Mouse (Mus musculus): Measurements from ENCODE around the gene Fcgrt.

Gene Fcgrt

GRCm38 (mm10) chr7:45083300-45083890 is 20.3 kb downstream of the Fcgrt start:
- no peak for DNase-seq (ENCODE audit: low read depth, low spot score)

DNA sequence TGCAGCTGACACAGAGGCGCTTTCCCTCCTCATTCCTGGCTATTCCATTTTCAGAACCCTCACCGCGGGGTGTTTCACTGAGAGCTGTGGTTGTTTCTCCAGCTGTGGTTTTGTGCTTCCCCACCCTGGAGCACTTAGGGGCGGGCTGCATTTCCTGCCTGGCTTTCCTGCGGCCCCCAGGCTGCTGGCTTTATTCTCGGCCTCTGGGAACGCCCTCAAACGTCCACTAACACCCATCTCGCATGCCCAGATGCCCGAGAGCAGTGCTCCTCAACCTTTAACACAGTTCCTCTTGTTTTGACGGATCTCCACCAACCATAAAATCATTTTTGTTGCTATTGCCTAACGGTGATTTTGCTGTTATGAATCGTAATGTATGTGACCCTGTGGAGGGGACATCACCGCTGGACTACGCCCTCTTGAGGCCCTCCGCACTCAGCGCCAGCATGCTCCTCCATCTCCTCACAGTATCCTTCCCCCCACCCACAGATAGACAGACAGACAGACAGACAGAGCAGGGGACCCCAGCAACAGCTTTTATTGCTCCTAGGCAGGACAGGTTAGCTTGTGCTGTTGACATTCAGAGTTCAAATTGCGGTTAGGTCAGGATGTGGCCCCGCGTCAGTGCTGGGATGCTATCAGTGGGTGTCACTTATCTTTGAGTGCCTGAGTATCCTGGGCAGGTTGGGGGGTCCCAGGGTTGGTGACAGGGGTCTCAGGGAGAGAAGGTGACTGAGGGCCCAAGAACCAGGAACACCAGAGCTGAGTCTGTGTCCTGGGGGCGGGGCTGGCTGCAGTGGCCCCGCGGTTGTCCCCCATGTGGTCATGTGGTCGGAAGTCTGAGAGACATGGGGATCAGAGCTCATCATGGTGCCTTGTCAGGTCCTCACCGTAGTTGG is 21.0 kb downstream of the Fcgrt start:
- DNase-seq (ENCODE audit: low read depth, low spot score), result no peak

DNA sequence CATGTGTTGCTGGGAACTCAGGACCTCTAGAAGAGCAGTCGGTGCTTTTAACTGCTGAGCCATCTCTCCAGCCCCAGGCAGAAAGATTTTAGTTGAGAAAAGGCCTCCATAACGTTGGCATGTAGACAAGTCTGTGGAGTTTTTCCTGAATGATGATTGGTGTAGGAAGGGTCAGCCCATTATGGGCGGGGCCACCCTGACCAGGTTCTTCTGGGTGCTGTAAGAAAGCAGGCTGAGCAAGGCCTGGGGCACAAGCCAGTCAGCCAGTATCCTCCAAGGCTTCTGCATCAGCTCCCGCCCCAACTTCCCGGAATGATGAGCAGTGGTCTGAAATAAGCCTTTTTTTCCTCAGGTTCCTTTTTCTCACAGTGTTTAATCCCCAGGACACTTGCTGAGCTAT is 22.6 kb downstream of the Fcgrt start:
- no peak for DNase-seq (ENCODE audit: low read depth, low spot score)

DNA sequence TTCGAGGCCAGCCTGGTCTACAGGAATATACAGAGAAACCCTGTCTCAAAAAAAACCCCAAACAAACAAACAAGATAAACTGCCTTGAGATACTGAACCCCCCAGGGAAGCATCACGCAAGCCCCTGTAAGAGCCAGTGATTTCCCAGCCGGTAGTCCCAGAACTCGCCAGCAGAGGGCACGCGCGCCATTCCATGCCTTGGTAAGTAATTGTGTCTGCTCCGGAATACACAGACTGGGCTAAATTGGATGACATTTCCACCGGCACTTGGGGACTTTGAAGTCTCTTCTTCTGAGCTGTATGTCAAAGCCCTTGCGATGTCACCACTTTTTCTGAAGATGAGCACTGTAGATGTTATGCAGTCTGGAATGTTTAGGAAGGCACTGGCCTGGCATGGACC is 23.8 kb downstream of the Fcgrt start:
- DNase-seq (ENCODE audit: low read depth, low spot score), result peak; percentile 86

- DNase-seq (ENCODE audit: low read depth, low spot score), result peak; percentile 71
Observed at GRCm38 (mm10) chr7:45078513-45078912, 25.1 kb downstream of the Fcgrt start.

- no peak for DNase-seq (ENCODE audit: low read depth, low spot score)
Observed at GRCm38 (mm10) chr7:45077829-45078228, 25.8 kb downstream of the Fcgrt start.

DNA sequence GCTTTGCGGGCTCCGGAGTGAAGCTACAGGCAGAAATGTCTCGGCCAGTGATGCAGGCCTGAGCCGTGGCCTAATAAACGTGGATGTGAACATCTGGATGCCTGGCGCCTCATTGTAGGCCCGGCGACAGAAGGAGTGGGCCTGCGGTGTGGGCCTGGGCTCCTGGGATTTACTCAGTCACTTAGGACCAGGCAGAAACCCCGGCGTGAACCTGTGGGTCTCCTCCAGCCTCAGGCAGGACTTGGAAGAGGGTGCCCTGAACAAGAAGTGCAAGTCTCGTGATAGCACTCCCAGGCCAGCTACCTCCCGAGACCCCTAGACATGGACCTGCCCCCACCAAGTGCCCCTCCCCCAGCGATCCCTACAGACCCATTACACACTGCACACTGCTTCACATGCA is 26.3 kb downstream of the Fcgrt start:
- DNase-seq (ENCODE audit: low read depth, low spot score), result no peak

DNA sequence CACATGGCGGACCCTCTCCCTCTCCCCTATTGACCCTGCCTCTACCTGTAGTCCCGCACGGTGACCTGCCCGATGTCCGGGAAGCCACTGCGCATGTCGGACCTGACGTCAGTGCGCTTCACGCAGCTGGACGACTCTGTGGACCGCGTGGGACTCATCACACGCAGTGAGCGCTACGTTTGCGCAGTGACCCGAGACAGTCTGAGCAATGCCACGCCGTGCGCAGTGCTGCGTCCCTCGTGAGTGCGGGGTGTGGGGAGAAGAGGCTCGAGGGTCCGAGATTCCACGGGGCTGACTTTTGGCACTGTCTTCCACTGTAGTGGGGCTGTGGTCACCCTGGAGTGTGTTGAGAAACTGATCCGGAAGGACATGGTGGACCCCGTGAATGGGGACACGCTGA is 27.1 kb downstream of the Fcgrt start:
- no peak for DNase-seq (ENCODE audit: low read depth, low spot score)

DNA sequence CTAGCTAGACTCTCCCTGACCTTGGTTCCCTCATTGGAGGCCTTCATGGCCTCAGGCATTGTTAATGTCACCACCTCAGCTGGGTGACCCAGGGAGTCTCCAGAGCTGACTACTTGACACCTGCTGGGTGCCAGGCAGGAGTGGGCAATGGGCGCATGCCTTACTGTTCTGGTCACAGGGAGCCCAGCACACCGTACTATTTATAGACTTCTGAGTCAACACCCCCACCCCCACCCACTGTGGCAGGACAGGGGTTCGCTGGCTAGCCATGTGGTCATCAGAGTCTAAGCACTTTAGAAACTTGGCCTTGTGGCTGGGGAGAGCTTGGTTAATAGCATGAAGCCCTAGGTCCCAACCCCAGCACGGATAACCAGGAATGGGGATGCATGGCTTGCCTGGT is 28.2 kb downstream of the Fcgrt start:
- DNase-seq (ENCODE audit: low read depth, low spot score), result no peak

- no peak for DNase-seq (ENCODE audit: low read depth, low spot score)
Observed at GRCm38 (mm10) chr7:45073949-45074348, 29.7 kb downstream of the Fcgrt start.

DNA sequence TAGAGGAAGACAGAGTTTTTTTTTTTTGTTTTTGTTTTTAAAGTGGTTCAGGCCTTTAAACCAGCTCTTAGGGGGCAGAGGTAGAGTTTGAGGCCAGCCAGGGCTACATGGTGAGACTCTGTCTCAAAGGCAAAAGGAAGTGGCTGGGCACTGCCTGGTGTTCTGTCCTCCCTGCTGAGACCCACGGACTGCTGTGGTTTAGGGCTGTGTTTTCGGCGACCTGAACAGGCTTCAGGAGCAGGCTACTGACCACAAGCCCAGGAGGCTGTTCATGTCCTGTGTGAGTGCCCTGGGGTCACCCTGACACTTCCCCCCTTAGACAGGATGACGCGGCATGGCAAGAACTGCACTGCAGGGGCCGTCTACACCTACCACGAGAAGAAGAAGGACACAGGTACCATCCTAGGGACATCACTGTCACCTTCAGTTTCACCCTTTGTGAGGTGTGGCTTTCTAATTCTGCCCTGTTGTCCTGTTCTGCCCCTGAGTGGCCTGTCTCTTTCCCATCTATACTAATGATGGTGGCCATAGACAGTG is 30.4 kb downstream of the Fcgrt start:
- DNase-seq (ENCODE audit: low read depth, low spot score), result no peak

DNA sequence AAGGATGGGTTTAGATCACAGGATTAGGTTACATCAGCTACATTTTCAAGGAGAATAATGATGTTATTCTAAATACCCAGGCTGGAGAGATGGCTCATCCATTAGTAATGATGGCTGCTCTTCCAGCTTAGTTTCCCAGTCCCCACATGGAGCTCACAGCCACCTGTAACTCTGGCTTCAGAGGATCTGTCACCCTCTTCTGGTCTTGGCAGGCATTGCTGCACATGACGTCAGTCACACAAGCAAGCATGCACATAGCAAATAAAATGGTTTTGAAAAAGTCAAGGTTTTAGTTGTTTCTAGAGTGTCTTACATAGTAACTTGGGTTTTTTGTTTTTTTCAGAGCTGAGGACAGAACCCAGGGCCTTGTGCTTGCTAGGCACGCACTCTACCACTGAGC is 31.4 kb downstream of the Fcgrt start:
- no peak for DNase-seq (ENCODE audit: low read depth, low spot score)

DNA sequence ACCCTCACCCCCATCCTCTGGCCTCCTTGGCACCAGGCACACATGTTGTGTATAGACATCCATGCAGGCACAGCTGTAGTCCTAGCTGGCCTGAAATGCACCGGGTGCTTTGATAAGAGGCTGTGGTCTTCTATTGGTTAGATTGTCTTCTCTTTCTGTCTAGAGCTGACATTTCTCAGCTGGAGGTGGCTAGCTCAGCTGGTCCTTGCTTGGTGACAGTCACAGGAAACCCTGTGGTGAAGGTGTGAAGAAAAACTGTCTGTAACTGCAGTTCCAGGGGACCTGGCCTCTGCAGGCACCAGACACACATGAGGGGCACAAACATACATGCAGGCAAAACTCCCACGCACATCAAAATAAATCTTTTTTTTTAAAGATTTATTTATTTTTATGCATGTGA is 34.0 kb downstream of the Fcgrt start:
- no peak for DNase-seq (ENCODE audit: low read depth, low spot score)

GRCm38 (mm10) chr7:45068000-45068318 is 35.7 kb downstream of the Fcgrt start:
- DNase-seq (ENCODE audit: low read depth, low spot score), result peak; percentile 68

GRCm38 (mm10) chr7:45067190-45067999 is 36.3 kb downstream of the Fcgrt start:
- no peak for DNase-seq (ENCODE audit: low read depth, low spot score)

GRCm38 (mm10) chr7:45062239-45062835 is 41.3 kb downstream of the Fcgrt start, which contains the start of the genes Nosip and Prrg2:
Nosip (plus strand) TSS chr7:45062429.
Prrg2 (minus strand) TSS chr7:45062677.
- peak; percentile 97 for DNase-seq (ENCODE audit: low read depth, low spot score)

GRCm38 (mm10) chr7:45061532-45062075 is 42.0 kb downstream of the Fcgrt start:
- DNase-seq (ENCODE audit: low read depth, low spot score), result no peak

- no peak for DNase-seq (ENCODE audit: low read depth, low spot score)
Observed at GRCm38 (mm10) chr7:45060632-45061122, 43.0 kb downstream of the Fcgrt start.

DNA sequence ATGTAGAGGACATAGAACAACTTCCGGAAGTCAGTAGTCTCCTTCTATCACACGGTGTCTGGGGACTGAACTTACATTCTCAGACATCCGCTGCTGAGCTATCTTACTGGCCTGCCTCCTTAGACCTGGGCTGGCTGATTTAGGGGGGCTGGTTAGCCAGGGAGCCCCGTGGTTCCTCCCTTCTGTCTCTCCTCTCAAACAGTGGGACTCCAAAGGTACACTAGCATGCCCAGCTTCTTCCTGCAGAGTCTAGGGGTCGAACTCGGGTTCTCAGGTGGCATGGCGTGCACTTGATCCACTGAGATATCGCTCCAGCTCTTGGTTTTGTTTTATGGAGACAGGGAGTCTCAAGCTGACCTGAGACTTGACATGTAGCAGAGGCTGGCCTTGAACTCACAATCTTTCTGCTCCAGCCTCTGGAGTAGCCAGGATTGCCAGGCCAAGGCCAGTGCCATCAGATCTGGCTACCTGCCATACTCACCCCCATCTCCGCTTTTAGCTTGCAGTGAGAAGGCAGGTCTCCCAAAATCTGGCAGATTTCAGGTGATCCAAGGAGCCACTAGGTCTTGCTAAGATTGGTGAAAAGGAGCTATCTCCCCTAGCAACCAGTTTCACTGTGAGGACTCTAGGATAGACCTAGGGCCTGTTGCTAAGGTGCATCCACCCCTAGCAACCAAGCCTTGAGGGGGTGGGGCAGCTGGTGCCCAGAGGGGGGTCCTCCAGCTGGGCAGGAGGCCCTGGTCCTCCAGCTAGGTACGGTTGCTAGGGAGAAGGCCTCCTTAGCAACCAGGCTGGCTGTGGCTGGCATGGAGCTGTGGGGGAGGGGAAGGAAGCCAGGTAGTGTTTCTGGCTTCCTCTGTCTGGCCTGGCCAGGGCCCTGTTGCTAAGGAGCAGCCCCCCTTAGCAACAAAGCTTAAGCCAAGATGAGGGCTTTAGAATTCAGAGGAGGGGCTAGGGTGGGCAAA is 44.8 kb downstream of the Fcgrt start:
- peak; percentile 70 for DNase-seq (ENCODE audit: low read depth, low spot score)

GRCm38 (mm10) chr7:45056972-45057348 is 46.7 kb downstream of the Fcgrt start:
- no peak for DNase-seq (ENCODE audit: low read depth, low spot score)
